Comparison of ENCODE assay signal across 8 mouse cellular contexts in the genomic region with DNA sequence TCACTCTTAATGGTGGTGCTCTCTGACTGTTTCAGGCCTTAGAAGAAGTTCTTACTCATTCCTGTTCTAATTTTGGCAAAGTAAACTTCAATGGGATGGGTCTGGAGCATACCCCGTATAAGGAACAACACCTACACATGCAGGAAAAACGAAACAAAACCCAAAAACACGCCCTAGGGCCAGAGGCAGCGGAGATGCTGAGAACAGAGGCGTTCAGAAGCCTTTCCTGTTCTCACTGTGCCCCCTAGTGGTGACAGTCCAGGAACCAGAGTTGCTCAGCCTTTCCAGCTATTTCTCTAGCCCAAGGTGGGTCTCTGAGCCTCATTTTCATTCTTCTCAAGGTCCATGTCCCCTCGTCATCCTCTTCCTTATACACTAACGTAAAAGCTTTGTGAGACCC. TPM values are rescaled to one million over a fixed set of nuclear protein-coding genes. Genes with fewer than 3 reads are reported as not detected.
DNase-seq lines count a peak whose midpoint lies in the region; ATAC-seq lines count a peak whose summit lies in the region.

No protein-coding gene starts in this region.

- no peak overlapping the region for H3K9ac ChIP-seq in heart, embryonic 11.5 days (ENCODE audit: low read depth, low read length)
- 0 out of 2 replicates have a peak overlapping the region, but pooled peaks have one; percentile 19 for H3K9ac ChIP-seq in forebrain, embryonic 15.5 days (replicated peaks)
- no peak overlapping the region for H3K9ac ChIP-seq in intestine, embryonic 15.5 days
- H3K9ac ChIP-seq in midbrain, embryonic 12.5 days (replicated peaks) = no peak overlapping the region

- H3K27ac ChIP-seq in heart, embryonic 11.5 days (ENCODE audit: low read depth, low read length) = no peak overlapping the region
- no peak overlapping the region for H3K27ac ChIP-seq in forebrain, embryonic 15.5 days (replicated peaks)
- H3K27ac ChIP-seq in intestine, embryonic 15.5 days = no peak overlapping the region
- H3K27ac ChIP-seq in midbrain, embryonic 12.5 days (replicated peaks) = no peak overlapping the region

- H3K4me2 ChIP-seq in heart, embryonic 11.5 days = no peak overlapping the region
- H3K4me2 ChIP-seq in forebrain, embryonic 15.5 days (replicated peaks) = no peak overlapping the region
- no peak overlapping the region for H3K4me2 ChIP-seq in intestine, embryonic 15.5 days (replicated peaks)
- no peak overlapping the region for H3K4me2 ChIP-seq in midbrain, embryonic 12.5 days (replicated peaks)

- no peaks in the 10 kb centered on the region for H3K27me3 ChIP-seq in heart, embryonic 11.5 days (ENCODE audit: control insufficient read depth, insufficient read depth, low read length)
- H3K27me3 ChIP-seq in forebrain, embryonic 15.5 days = no peaks in the 10 kb centered on the region
- H3K27me3 ChIP-seq in intestine, embryonic 15.5 days (replicated peaks) = no peaks in the 10 kb centered on the region
- H3K27me3 ChIP-seq in midbrain, embryonic 12.5 days = no peaks in the 10 kb centered on the region

- WGBS in heart, embryonic 11.5 days (ENCODE audit: insufficient replicate concordance) = 22% methylated on average over 7 of the region's 7 CpGs
- 9% methylated on average over 7 of the region's 7 CpGs for WGBS in forebrain, embryonic 15.5 days
- 33% methylated on average over 7 of the region's 7 CpGs for WGBS in intestine, embryonic 15.5 days
- WGBS in midbrain, embryonic 12.5 days = 21% methylated on average over 7 of the region's 7 CpGs

- intact Hi-C loops in left cerebral cortex, postnatal 14 days (cut with DNase I) = loop anchor here (1.0 to 5.0 kb wide), 2 partner anchors 77 to 93 kb away; no protein-coding TSS in a partner anchor

- no peaks in the 10 kb centered on the region for H3K9me3 ChIP-seq in heart, embryonic 11.5 days (replicated peaks; ENCODE audit: control insufficient read depth, low read length)
- H3K9me3 ChIP-seq in forebrain, embryonic 15.5 days = no peaks in the 10 kb centered on the region
- no peaks in the 10 kb centered on the region for H3K9me3 ChIP-seq in intestine, embryonic 15.5 days
- H3K9me3 ChIP-seq in midbrain, embryonic 12.5 days = no peaks in the 10 kb centered on the region

- DNase-seq in heart, adult 8-10 months (ENCODE audit: low spot score) = peak; percentile 59
- DNase-seq in cerebellum, adult 11-12 months = peak; percentile 36
- peak; percentile 70 to 88 for DNase-seq in left cerebral cortex, postnatal 14 days (ENCODE audit: low spot score in 2 of 2)
- DNase-seq in spleen, adult 12 weeks (ENCODE audit: low spot score) = peak; percentile 30

- no peaks in the 10 kb centered on the region for H3K36me3 ChIP-seq in heart, embryonic 11.5 days (ENCODE audit: control insufficient read depth, insufficient read depth, low read length)
- no peaks in the 10 kb centered on the region; the same call in 1 of the 2 replicates for H3K36me3 ChIP-seq in forebrain, embryonic 15.5 days
- no peaks in the 10 kb centered on the region for H3K36me3 ChIP-seq in intestine, embryonic 15.5 days
- H3K36me3 ChIP-seq in midbrain, embryonic 12.5 days = no peaks in the 10 kb centered on the region

- ATAC-seq in heart, embryonic 11.5 days (replicated peaks; ENCODE audit: insufficient number of reproducible peaks, low FRiP score, low TSS enrichment) = no peak
- ATAC-seq in forebrain, embryonic 15.5 days (replicated peaks) = peak; percentile 82
- ATAC-seq in intestine, embryonic 15.5 days = 0 out of 2 replicates have a peak, but pooled peaks have one; percentile 61
- peak; percentile 72 for ATAC-seq in midbrain, embryonic 12.5 days (ENCODE audit: low FRiP score, low read depth)

- H3K4me1 ChIP-seq in heart, embryonic 11.5 days (ENCODE audit: control insufficient read depth, insufficient read depth, low read length) = no peaks in the 10 kb centered on the region
- no peaks in the 10 kb centered on the region for H3K4me1 ChIP-seq in forebrain, embryonic 15.5 days
- H3K4me1 ChIP-seq in intestine, embryonic 15.5 days (replicated peaks) = no peaks in the 10 kb centered on the region
- H3K4me1 ChIP-seq in midbrain, embryonic 12.5 days = peaks cover 10% of the 10 kb centered on the region

- no peak overlapping the region for H3K4me3 ChIP-seq in heart, embryonic 11.5 days (ENCODE audit: low read depth, low read length)
- H3K4me3 ChIP-seq in forebrain, embryonic 15.5 days = no peak overlapping the region
- no peak overlapping the region for H3K4me3 ChIP-seq in intestine, embryonic 15.5 days (replicated peaks)
- H3K4me3 ChIP-seq in midbrain, embryonic 12.5 days = no peak overlapping the region

RNA-seq across cellular contexts. Expression of a gene that starts 25.1 kb away (rescaled TPM):
- not detected for total RNA-seq in heart, adult 8-10 months (2022)
- polyA plus RNA-seq in heart, embryonic 11.5 days (2014; fragmentation: Nextera tagmentation; extraction: Ambion mirVana) = not detected in 2 replicates
- 0.32 and 2.3 TPM in 2 replicates for polyA plus RNA-seq in forebrain, embryonic 15.5 days (2015; fragmentation: Nextera tagmentation; extraction: Ambion mirVana)
- 0.05 and 1.1 TPM in 2 replicates for polyA plus RNA-seq in intestine, embryonic 15.5 days (2015; fragmentation: Nextera tagmentation; extraction: Ambion mirVana)
- total RNA-seq in left cerebral cortex, postnatal 14 days (2021) = not detected
- 0.29 and 0.39 TPM in 2 replicates for polyA plus RNA-seq in midbrain, embryonic 12.5 days (2016; fragmentation: Nextera tagmentation; extraction: Ambion mirVana)
